Mouse (Mus musculus) forebrain, postnatal 0 days (tissue): Measurements from ENCODE around the gene Nfix. TPM values are rescaled to one million over a fixed set of nuclear protein-coding genes. Genes with fewer than 3 reads are reported as not detected.

ENCODE experiments used
- ATAC-seq: fragments of 200-750 bp; cut with Nextera tagmentation; 2 replicates; pipeline ENCODE4 v1.8.0; 2017; ENCODE audit warnings: mild to moderate bottlenecking, moderate library complexity
- DNase-seq: peaks from one replicate; pipeline ENCODE4 v3.0.0-alpha.2; 2015
- H3K27ac ChIP-seq: fragments of 300-500 bp; sonication (generic); 2 replicates; pipeline ENCODE4 v1.5.1; 2014; ENCODE audit warnings: low read depth, mild to moderate bottlenecking, antibody characterized with exemption, low read length, moderate library complexity, mixed read lengths
- H3K27me3 ChIP-seq: fragments of 300-500 bp; sonication (generic); 2 replicates; pipeline ENCODE4 v1.6.1; 2014; ENCODE audit warnings: mild to moderate bottlenecking, low read length, mixed read lengths; ENCODE audit not compliant: insufficient read depth
- H3K36me3 ChIP-seq: fragments of 300-500 bp; sonication (generic); 2 replicates; pipeline ENCODE4 v1.6.1; 2014; ENCODE audit warnings: mild to moderate bottlenecking, moderate library complexity; ENCODE audit not compliant: insufficient read depth
- H3K4me1 ChIP-seq: fragments of 300-500 bp; sonication (generic); 2 replicates; pipeline ENCODE4 v1.6.1; 2014; ENCODE audit warnings: antibody characterized with exemption; ENCODE audit not compliant: insufficient read depth
- H3K4me2 ChIP-seq: fragments of 300-500 bp; sonication (generic); 2 replicates; pipeline ENCODE4 v1.6.1; 2014; ENCODE audit warnings: low read depth, mild to moderate bottlenecking, moderate library complexity
- H3K4me3 ChIP-seq: fragments of 300-500 bp; sonication (generic); 2 replicates; pipeline ENCODE4 v1.5.1; 2014; ENCODE audit warnings: low read depth, low read length, mixed read lengths
- H3K9ac ChIP-seq: fragments of 300-500 bp; sonication (generic); 2 replicates; pipeline ENCODE4 v1.6.1; 2014; ENCODE audit warnings: mild to moderate bottlenecking
- H3K9me3 ChIP-seq: fragments of 300-500 bp; sonication (generic); 2 replicates; pipeline ENCODE4 v1.6.1; 2016; ENCODE audit warnings: low read length
- CTCF ChIP-seq: sonication (generic); IDR thresholded peaks from 2 replicates; pipeline ENCODE4 v1.5.1; 2016; ENCODE audit warnings: antibody characterized with exemption, control low read depth, low read depth
- WGBS: fragments of 180-500 bp; shearing (Covaris S2); extraction: QIAGEN DNeasy Blood & Tissue Kit; methylation state at CpG from one replicate; pipeline ENCODE4 v1.1.7; 2014; 5-methylcytosine and 5-hydroxymethylcytosine counted together
- polyA plus RNA-seq: library from polyadenylated mRNA; unstranded; fragments of >200 nt; fragmentation: Nextera tagmentation; extraction: Ambion mirVana; gene quantifications from 2 replicates; pipeline ENCODE4 v1.2.1, GENCODE M21; 2015
- total RNA-seq: library from RNA; depleted of rRNA; stranded (reverse); fragments of >200 nt; gene quantifications from 2 replicates; pipeline ENCODE4 v1.2.3, GENCODE M21; 2014

Nfix gene
- total and polyA plus RNA-seq, 2 experiments from 2014 or later = 111 to 376 TPM

- H3K4me1 ChIP-seq = peaks cover 15% of the 10 kb centered on the region
Measured at GRCm38 (mm10) chr8:84708071-84708541, 92.0 kb downstream of the Nfix start.

GRCm38 (mm10) chr8:84707267-84707883 lies 92.8 kb downstream of the Nfix start:
- Histone ChIP-seq H3K4me2 (peak overlapping the region; percentile 47), H3K9ac (peak overlapping the region; percentile 58), H3K9me3 (no peaks in the 10 kb centered on the region), H3K27ac (peak overlapping the region; percentile 90), H3K27me3 (0 out of 2 replicates have a peak, but pooled peaks cover 11% of the 10 kb centered on the region), H3K4me1 (peaks cover 15% of the 10 kb centered on the region), H3K36me3 (peaks cover 8% of the 10 kb centered on the region), H3K4me3 (no peak overlapping the region)
- no peak for ATAC-seq
- peak; percentile 65 for DNase-seq
- TF ChIP-seq CTCF = no peak
- 22% methylated on average over 22 of the region's 22 CpGs for WGBS

More at GRCm38 (mm10) chr8:84708071-84708541, 92.0 kb downstream of the Nfix start:
- 12% methylated on average over 15 of the region's 15 CpGs for WGBS
- no peak for ATAC-seq
- Histone ChIP-seq H3K9ac (peak overlapping the region; percentile 58), H3K4me2 (peak overlapping the region; percentile 47), H3K36me3 (peaks cover 8% of the 10 kb centered on the region), H3K27me3 (0 out of 2 replicates have a peak, but pooled peaks cover 11% of the 10 kb centered on the region), H3K27ac (peak overlapping the region; percentile 90), H3K9me3 (no peaks in the 10 kb centered on the region), H3K4me3 (no peak overlapping the region)
- peak; percentile 56 for DNase-seq
- TF ChIP-seq CTCF = no peak

GRCm38 (mm10) chr8:84706610-84707266 lies 93.4 kb downstream of the Nfix start:
- DNase-seq = no peak
- WGBS = 15% methylated on average over 40 of the region's 45 CpGs
- H3K36me3 ChIP-seq = peaks cover 8% of the 10 kb centered on the region
- H3K4me3 ChIP-seq = 0 out of 2 replicates have a peak overlapping the region, but pooled peaks have one; percentile 11
- H3K27ac ChIP-seq = peak overlapping the region; percentile 90
- no peaks in the 10 kb centered on the region for H3K9me3 ChIP-seq
- H3K9ac ChIP-seq = peak overlapping the region; percentile 58
- ATAC-seq = no peak
- H3K4me2 ChIP-seq = peak overlapping the region; percentile 47
- peaks cover 15% of the 10 kb centered on the region for H3K4me1 ChIP-seq
- 0 out of 2 replicates have a peak, but pooled peaks cover 11% of the 10 kb centered on the region for H3K27me3 ChIP-seq
- no peak for TF ChIP-seq CTCF

GRCm38 (mm10) chr8:84705960-84706359 lies 94.2 kb downstream of the Nfix start:
- Histone ChIP-seq H3K27ac (peak overlapping the region; percentile 90), H3K36me3 (peaks cover 8% of the 10 kb centered on the region), H3K4me3 (peak overlapping the region; percentile 22), H3K9ac (peak overlapping the region; percentile 58), H3K4me1 (peaks cover 15% of the 10 kb centered on the region), H3K4me2 (peak overlapping the region; percentile 51), H3K27me3 (0 out of 2 replicates have a peak, but pooled peaks cover 11% of the 10 kb centered on the region), H3K9me3 (no peaks in the 10 kb centered on the region)
- no peak for DNase-seq
- WGBS = 10% methylated on average over 12 of the region's 12 CpGs
- ATAC-seq = no peak
- no peak for TF ChIP-seq CTCF

GRCm38 (mm10) chr8:84704867-84705831 lies 95.0 kb downstream of the Nfix start:
- Histone ChIP-seq H3K27me3 (0 out of 2 replicates have a peak, but pooled peaks cover 11% of the 10 kb centered on the region), H3K4me2 (peak overlapping the region; percentile 51), H3K27ac (peak overlapping the region; percentile 90), H3K9me3 (no peaks in the 10 kb centered on the region), H3K4me1 (peaks cover 15% of the 10 kb centered on the region), H3K36me3 (peaks cover 8% of the 10 kb centered on the region), H3K9ac (peak overlapping the region; percentile 58), H3K4me3 (peak overlapping the region; percentile 22)
- no peak for TF ChIP-seq CTCF
- 2% methylated on average over 60 of the region's 61 CpGs for WGBS
- no peak for ATAC-seq
- peak; percentile 45 for DNase-seq

GRCm38 (mm10) chr8:84704356-84704755 lies 95.8 kb downstream of the Nfix start:
- Histone ChIP-seq H3K9me3 (no peaks in the 10 kb centered on the region), H3K9ac (peak overlapping the region; percentile 33; the same call in 1 of the 2 replicates), H3K27ac (peak overlapping the region; percentile 90), H3K36me3 (peaks cover 12% of the 10 kb centered on the region), H3K27me3 (0 out of 2 replicates have a peak, but pooled peaks cover 11% of the 10 kb centered on the region), H3K4me2 (peak overlapping the region; percentile 51), H3K4me1 (peaks cover 15% of the 10 kb centered on the region), H3K4me3 (no peak overlapping the region)
- peak; percentile 85 for DNase-seq
- WGBS = 3% methylated on average over 16 of the region's 16 CpGs
- peak; percentile 78 for TF ChIP-seq CTCF
- ATAC-seq = peak; percentile 40
